Mouse (Mus musculus) heart, adult 2 months (tissue): ENCODE measurements at regions not wholly inside any gene's neighbourhood (a gene's known extent, or its start where the extent isn't known, plus 50 kb on each side); places are given as distances from the start of the nearest gene placed in this dataset.

Experiments used
- CTCF ChIP-seq: fragments of 200-600 bp; IDR thresholded peaks from 2 replicates; pipeline ENCODE4 v1.8.1; 2022; ENCODE audit warnings: antibody characterized with exemption, mild to moderate bottlenecking, moderate library complexity
- EP300 ChIP-seq: fragments of 200-500 bp; IDR thresholded peaks from 2 replicates; pipeline ENCODE4 v1.6.1; 2011; ENCODE audit warnings: low read depth, low read length, control low read depth; ENCODE audit not compliant: insufficient read depth

DNA sequence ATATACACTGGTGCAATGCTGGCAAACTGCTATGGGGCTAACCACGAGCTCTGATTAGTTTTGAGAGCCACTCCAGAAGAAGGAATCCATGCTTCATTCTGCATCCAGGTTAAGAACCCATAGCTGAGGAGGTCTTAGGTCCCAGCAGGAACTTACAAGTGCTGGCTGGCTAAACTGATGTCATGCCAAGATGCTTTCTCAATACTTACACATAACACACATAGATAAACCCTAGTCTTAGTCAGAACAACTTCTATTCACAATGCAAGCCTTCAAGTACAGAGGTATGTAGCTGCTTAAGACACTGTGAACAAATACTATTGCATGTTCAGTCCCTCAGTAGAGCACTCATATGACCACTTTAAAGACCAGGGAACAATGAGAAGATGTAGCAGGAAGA is 352.1 kb upstream of the Arid1b start:
- TF ChIP-seq CTCF (no peak), EP300 (no peak)
